Mouse (Mus musculus): ENCODE measurements around the gene Pitpnm1. TPM values are rescaled to one million over a fixed set of nuclear protein-coding genes. Genes with fewer than 3 reads are reported as not detected.

Pitpnm1 gene
- total and polyA plus RNA-seq, 3 experiments, result 15.9 to 43.8 (median 34.7) TPM

DNA sequence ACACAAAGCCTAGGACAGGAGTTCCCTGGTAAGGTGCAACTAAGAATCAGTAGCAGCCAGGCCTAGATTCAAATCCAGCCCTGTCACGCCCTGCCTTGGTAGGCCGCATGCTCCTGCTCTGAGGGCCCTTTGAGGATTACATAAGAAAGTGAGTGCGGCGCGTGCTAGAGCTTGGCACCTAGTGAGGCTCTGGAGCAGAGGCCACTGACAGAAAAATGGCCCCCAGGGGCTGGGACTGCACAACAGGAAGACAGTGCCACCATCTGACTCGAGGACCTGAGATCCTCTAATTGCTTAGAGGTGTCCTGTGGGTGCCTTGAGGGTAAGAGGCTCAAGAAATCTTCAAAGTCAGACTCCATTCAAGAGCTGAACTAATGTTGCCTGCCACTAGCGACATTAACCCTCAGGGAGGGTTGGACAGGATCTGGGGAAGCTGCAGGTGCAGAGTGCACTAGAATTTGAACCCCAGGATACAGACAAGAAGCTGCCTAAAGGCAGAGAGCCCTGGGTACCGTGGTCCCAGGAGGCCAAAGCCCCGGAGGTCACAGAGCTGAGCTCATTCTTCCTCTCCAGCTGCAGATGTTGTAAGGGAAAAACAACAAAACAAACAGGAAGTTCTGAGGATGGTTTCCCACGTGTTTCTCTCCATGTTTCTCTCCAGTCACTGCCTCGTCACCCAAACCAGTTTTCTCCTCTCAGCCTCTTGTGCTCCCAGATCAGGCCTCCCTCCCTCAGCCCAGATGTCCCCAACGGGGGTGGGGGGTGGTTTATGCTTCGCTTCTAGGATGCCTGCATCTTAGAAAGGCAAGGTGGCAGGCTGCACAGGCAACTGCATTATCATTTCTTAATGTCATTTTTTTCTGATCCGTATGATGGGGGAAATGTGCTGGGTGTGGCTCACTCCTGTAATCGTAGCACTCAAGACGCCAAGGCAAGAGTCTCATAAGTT lies 45.0 kb downstream of the Pitpnm1 start (continued):
- peak; percentile 69 for TF ChIP-seq JUN (IDR thresholded peaks at IDR 0.05; ENCODE audit: insufficient read depth, low read depth, low read length)

- no peak overlapping the region for H3K27ac ChIP-seq (ENCODE audit: insufficient read depth, low read depth)
- dilution Hi-C loops (cut with MboI; ENCODE audit: extremely low pct_ligation_motif_present, extremely low pct_unique_long_range_greater_than_20kb, low sequenced_read_pairs) (no loop called here), in situ Hi-C loops (cut with MboI; ENCODE audit: low pct_ligation_motif_present, low pct_unique_long_range_greater_than_20kb, low sequenced_read_pairs) (no loop called here)
- H3K4me3 ChIP-seq (replicated peaks in 1 of 3; ENCODE audit: low read depth in 2 of 3, low read length in 2 of 3, poor library complexity in 1 of 3), result no peak overlapping the region
- H3K4me2 ChIP-seq (ENCODE audit: insufficient read depth, low read depth, poor library complexity, severe bottlenecking), result no peak overlapping the region
- H3K9ac ChIP-seq (ENCODE audit: insufficient read depth, low read depth), result no peak overlapping the region
- H3K79me2 ChIP-seq (replicated peaks; ENCODE audit: control insufficient read depth, extremely low read depth, insufficient read depth, poor library complexity, severe bottlenecking), result peaks cover 15% of the 10 kb centered on the region
- H3K4me1 ChIP-seq (ENCODE audit: control insufficient read depth in 1 of 2, insufficient read depth in 2 of 2), result peaks cover 50 to 75% of the 10 kb centered on the region in 2 experiments
- no peaks in the 10 kb centered on the region for H3K27me3 ChIP-seq (replicated peaks)
- no peak for DNase-seq (ENCODE audit: extremely low read depth)
- TF ChIP-seq NELFE (IDR thresholded peaks at IDR 0.05; ENCODE audit: low read depth, low read length), result no peak
- no peak for TF ChIP-seq GABPA (IDR thresholded peaks at IDR 0.05; ENCODE audit: insufficient replicate concordance, low read depth, low read length)
- no peak for TF ChIP-seq TCF12 (IDR thresholded peaks at IDR 0.05; ENCODE audit: low read depth, low read length)
- TF ChIP-seq KAT2A (IDR thresholded peaks at IDR 0.05; ENCODE audit: insufficient replicate concordance, low read length), result no peak
- TF ChIP-seq MAZ (IDR thresholded peaks at IDR 0.05; ENCODE audit: low read depth, low read length), result no peak
- TF ChIP-seq MEF2A (IDR thresholded peaks at IDR 0.05; ENCODE audit: borderline replicate concordance, low read depth, low read length), result no peak
- TF ChIP-seq E2F4 (IDR thresholded peaks at IDR 0.05; ENCODE audit: insufficient replicate concordance, low read depth, low read length), result no peak
- no peak for TF ChIP-seq MAX (IDR thresholded peaks at IDR 0.05; ENCODE audit: low read length)
- no peak for TF ChIP-seq NRF1 (IDR thresholded peaks at IDR 0.05; ENCODE audit: low read depth, low read length)
- TF ChIP-seq CHD2 (IDR thresholded peaks at IDR 0.05; ENCODE audit: low read length), result no peak
- TF ChIP-seq RAD21 (IDR thresholded peaks at IDR 0.05; ENCODE audit: low read depth, low read length), result no peak
- no peak for TF ChIP-seq JUN (IDR thresholded peaks at IDR 0.05; ENCODE audit: insufficient read depth, low read depth, low read length)
- no peak for TF ChIP-seq MYC (IDR thresholded peaks at IDR 0.05; ENCODE audit: low read depth, low read length)
- no peak for TF ChIP-seq POLR2AphosphoS2 (IDR thresholded peaks at IDR 0.05; ENCODE audit: low read depth, low read length)
- TF ChIP-seq POLR2A (IDR thresholded peaks at IDR 0.05; ENCODE audit: low read depth, low read length), result no peak
- TF ChIP-seq SIN3A (IDR thresholded peaks at IDR 0.05; ENCODE audit: low read length), result no peak
- TF ChIP-seq CTCF (conservative IDR thresholded peaks at IDR 0.05 in 1 of 2, IDR thresholded peaks at IDR 0.05 in 1 of 2; ENCODE audit: low read depth in 2 of 2, low read length in 2 of 2), result no peak
- TF ChIP-seq BHLHE40 (IDR thresholded peaks at IDR 0.05; ENCODE audit: low read depth, low read length), result no peak
- H3K36me3 ChIP-seq (replicated peaks in 1 of 2; ENCODE audit: control insufficient read depth in 1 of 2, insufficient read depth in 1 of 2, low read length in 1 of 2), result peaks cover 4 to 30% of the 10 kb centered on the region in 2 experiments
- H3K9me3 ChIP-seq (replicated peaks; ENCODE audit: low read length), result peaks cover 5% of the 10 kb centered on the region
These were observed 46.1 kb downstream of the Pitpnm1 start for GRCm38 (mm10) chr19:4145936-4146335.
